Mouse (Mus musculus): Measurements from ENCODE around the gene Galnt9. TPM values are rescaled to one million over a fixed set of nuclear protein-coding genes. Genes with fewer than 3 reads are reported as not detected.

Gene Galnt9
- polyA plus RNA-seq, 1 experiment, result 2.0 TPM

GRCm38 (mm10) chr5:110526556-110526955 lies 17.6 kb upstream of the Galnt9 start:
- no peak for TF ChIP-seq CTCF (IDR thresholded peaks at IDR 0.05; ENCODE audit: low read depth, low read length)
- TF ChIP-seq POLR2A (IDR thresholded peaks at IDR 0.05; ENCODE audit: borderline replicate concordance, low read depth, low read length), result no peak
- no peak overlapping the region for H3K27ac ChIP-seq (ENCODE audit: insufficient read depth, low read depth, low read length)
- H3K4me3 ChIP-seq (ENCODE audit: insufficient read depth, low read length), result no peak overlapping the region
- H3K4me1 ChIP-seq (ENCODE audit: control insufficient read depth, insufficient read depth, low read length), result no peaks in the 10 kb centered on the region

GRCm38 (mm10) chr5:110531091-110531490 lies 13.1 kb upstream of the Galnt9 start:
- Histone ChIP-seq H3K4me1 (ENCODE audit: control insufficient read depth, insufficient read depth, low read length) (no peaks in the 10 kb centered on the region), H3K4me3 (ENCODE audit: insufficient read depth, low read length) (no peak overlapping the region), H3K27ac (ENCODE audit: insufficient read depth, low read depth, low read length) (no peak overlapping the region)
- no peak for TF ChIP-seq POLR2A (IDR thresholded peaks at IDR 0.05; ENCODE audit: borderline replicate concordance, low read depth, low read length)
- TF ChIP-seq CTCF (IDR thresholded peaks at IDR 0.05; ENCODE audit: low read depth, low read length), result no peak

GRCm38 (mm10) chr5:110534402-110534801 lies 9.8 kb upstream of the Galnt9 start:
- Histone ChIP-seq H3K4me1 (ENCODE audit: control insufficient read depth, insufficient read depth, low read length) (no peaks in the 10 kb centered on the region), H3K27ac (ENCODE audit: insufficient read depth, low read depth, low read length) (no peak overlapping the region), H3K4me3 (ENCODE audit: insufficient read depth, low read length) (no peak overlapping the region)
- TF ChIP-seq POLR2A (IDR thresholded peaks at IDR 0.05; ENCODE audit: borderline replicate concordance, low read depth, low read length) (no peak), CTCF (IDR thresholded peaks at IDR 0.05; ENCODE audit: low read depth, low read length) (no peak)

- no peak for TF ChIP-seq CTCF (IDR thresholded peaks at IDR 0.05; ENCODE audit: low read depth, low read length)
- no peak for TF ChIP-seq POLR2A (IDR thresholded peaks at IDR 0.05; ENCODE audit: borderline replicate concordance, low read depth, low read length)
- H3K4me3 ChIP-seq (ENCODE audit: insufficient read depth, low read length), result no peak overlapping the region
- no peaks in the 10 kb centered on the region for H3K4me1 ChIP-seq (ENCODE audit: control insufficient read depth, insufficient read depth, low read length)
- H3K27ac ChIP-seq (ENCODE audit: insufficient read depth, low read depth, low read length), result no peak overlapping the region
Measured at GRCm38 (mm10) chr5:110535964-110536363, 8.2 kb upstream of the Galnt9 start.

- Histone ChIP-seq H3K4me1 (ENCODE audit: control insufficient read depth, insufficient read depth, low read length) (no peaks in the 10 kb centered on the region), H3K4me3 (ENCODE audit: insufficient read depth, low read length) (no peak overlapping the region), H3K27ac (ENCODE audit: insufficient read depth, low read depth, low read length) (no peak overlapping the region)
- no peak for TF ChIP-seq CTCF (IDR thresholded peaks at IDR 0.05; ENCODE audit: low read depth, low read length)
- no peak for TF ChIP-seq POLR2A (IDR thresholded peaks at IDR 0.05; ENCODE audit: borderline replicate concordance, low read depth, low read length)
Measured at GRCm38 (mm10) chr5:110540947-110541346, 3.2 kb upstream of the Galnt9 start.

GRCm38 (mm10) chr5:110541456-110541855 lies 2.7 kb upstream of the Galnt9 start:
- H3K27ac ChIP-seq (ENCODE audit: insufficient read depth, low read depth, low read length), result no peak overlapping the region
- TF ChIP-seq CTCF (IDR thresholded peaks at IDR 0.05; ENCODE audit: low read depth, low read length) (no peak), POLR2A (IDR thresholded peaks at IDR 0.05; ENCODE audit: borderline replicate concordance, low read depth, low read length) (no peak)
- H3K4me3 ChIP-seq (ENCODE audit: insufficient read depth, low read length), result no peak overlapping the region
- H3K4me1 ChIP-seq (ENCODE audit: control insufficient read depth, insufficient read depth, low read length), result no peaks in the 10 kb centered on the region

GRCm38 (mm10) chr5:110544691-110545069 lies 525 bp downstream of the Galnt9 start:
- Histone ChIP-seq H3K27ac (ENCODE audit: insufficient read depth, low read depth, low read length) (no peak overlapping the region), H3K4me3 (ENCODE audit: insufficient read depth, low read length) (no peak overlapping the region), H3K4me1 (ENCODE audit: control insufficient read depth, insufficient read depth, low read length) (no peaks in the 10 kb centered on the region)
- TF ChIP-seq POLR2A (IDR thresholded peaks at IDR 0.05; ENCODE audit: borderline replicate concordance, low read depth, low read length) (no peak), CTCF (IDR thresholded peaks at IDR 0.05; ENCODE audit: low read depth, low read length) (no peak)

- H3K4me3 ChIP-seq (ENCODE audit: insufficient read depth, low read length), result no peak overlapping the region
- TF ChIP-seq POLR2A (IDR thresholded peaks at IDR 0.05; ENCODE audit: borderline replicate concordance, low read depth, low read length) (no peak), CTCF (IDR thresholded peaks at IDR 0.05; ENCODE audit: low read depth, low read length) (no peak)
- H3K27ac ChIP-seq (ENCODE audit: insufficient read depth, low read depth, low read length), result no peak overlapping the region
- H3K4me1 ChIP-seq (ENCODE audit: control insufficient read depth, insufficient read depth, low read length), result no peaks in the 10 kb centered on the region
Measured at GRCm38 (mm10) chr5:110545311-110545710, 1.2 kb downstream of the Galnt9 start.

GRCm38 (mm10) chr5:110546136-110546535 lies 2.0 kb downstream of the Galnt9 start:
- Histone ChIP-seq H3K27ac (ENCODE audit: insufficient read depth, low read depth, low read length) (no peak overlapping the region), H3K4me1 (ENCODE audit: control insufficient read depth, insufficient read depth, low read length) (no peaks in the 10 kb centered on the region), H3K4me3 (ENCODE audit: insufficient read depth, low read length) (no peak overlapping the region)
- TF ChIP-seq POLR2A (IDR thresholded peaks at IDR 0.05; ENCODE audit: borderline replicate concordance, low read depth, low read length) (no peak), CTCF (IDR thresholded peaks at IDR 0.05; ENCODE audit: low read depth, low read length) (no peak)

GRCm38 (mm10) chr5:110546726-110547406 lies 2.7 kb downstream of the Galnt9 start:
- no peak overlapping the region for H3K4me3 ChIP-seq (ENCODE audit: insufficient read depth, low read length)
- no peaks in the 10 kb centered on the region for H3K4me1 ChIP-seq (ENCODE audit: control insufficient read depth, insufficient read depth, low read length)
- no peak for TF ChIP-seq CTCF (IDR thresholded peaks at IDR 0.05; ENCODE audit: low read depth, low read length)
- H3K27ac ChIP-seq (ENCODE audit: insufficient read depth, low read depth, low read length), result no peak overlapping the region

- TF ChIP-seq CTCF (IDR thresholded peaks at IDR 0.05; ENCODE audit: low read depth, low read length) (no peak), POLR2A (IDR thresholded peaks at IDR 0.05; ENCODE audit: borderline replicate concordance, low read depth, low read length) (no peak)
- Histone ChIP-seq H3K4me1 (ENCODE audit: control insufficient read depth, insufficient read depth, low read length) (no peaks in the 10 kb centered on the region), H3K4me3 (ENCODE audit: insufficient read depth, low read length) (no peak overlapping the region), H3K27ac (ENCODE audit: insufficient read depth, low read depth, low read length) (no peak overlapping the region)
Measured at GRCm38 (mm10) chr5:110548446-110548845, 4.3 kb downstream of the Galnt9 start.
